ENCODE assay signal across 8 mouse cellular contexts in the genomic region with DNA sequence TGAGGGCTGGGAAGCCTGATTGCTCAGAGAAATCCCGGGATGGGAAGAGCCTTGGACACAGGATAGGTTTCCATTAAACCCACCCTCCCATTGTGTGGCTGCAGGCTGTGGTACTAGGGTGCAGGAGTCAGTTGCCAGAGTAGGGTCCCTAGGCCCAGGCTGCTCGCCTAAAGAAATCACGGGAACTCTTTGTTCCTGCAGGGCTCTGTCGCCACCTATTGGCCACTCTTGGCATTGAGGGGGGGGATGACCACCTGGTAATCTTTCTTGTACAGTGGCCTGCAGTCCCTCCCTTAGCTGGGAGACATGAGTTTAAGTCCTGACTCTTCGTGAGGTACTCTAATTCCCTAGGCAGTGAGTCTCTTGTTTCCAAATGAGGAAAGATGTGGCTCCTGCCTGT.
DNase-seq lines count a peak whose midpoint lies in the region; ATAC-seq and TF ChIP-seq lines count a peak whose summit lies in the region.

No protein-coding gene starts in this region.

- no peaks in the 10 kb centered on the region for H3K27me3 ChIP-seq in intestine, postnatal 0 days (replicated peaks; ENCODE audit: control insufficient read depth, insufficient read depth, low read length)
- no peaks in the 10 kb centered on the region for H3K27me3 ChIP-seq in liver, postnatal 0 days (ENCODE audit: insufficient read depth, low read length)

- H3K9ac ChIP-seq in intestine, postnatal 0 days (ENCODE audit: low read depth, low read length), result no peak overlapping the region
- H3K9ac ChIP-seq in liver, postnatal 0 days (replicated peaks), result no peak overlapping the region

- no peaks in the 10 kb centered on the region for H3K9me3 ChIP-seq in intestine, postnatal 0 days (ENCODE audit: control insufficient read depth)
- H3K9me3 ChIP-seq in liver, postnatal 0 days (ENCODE audit: low read length), result no peaks in the 10 kb centered on the region

- H3K4me1 ChIP-seq in intestine, postnatal 0 days (replicated peaks; ENCODE audit: control insufficient read depth, insufficient read depth, low read length), result no peaks in the 10 kb centered on the region
- H3K4me1 ChIP-seq in liver, postnatal 0 days (ENCODE audit: insufficient read depth), result no peaks in the 10 kb centered on the region

- DNase-seq in 416B (ENCODE audit: low read depth), result peak; percentile 35
- DNase-seq in ES-CJ7 (ENCODE audit: low read depth, low spot score), result peak; percentile 63
- peak; percentile 48 for DNase-seq in cerebellum, adult 9-10 months
- peak; percentile 74 for DNase-seq in liver, postnatal 0 days
- DNase-seq in retina, embryonic 14.5 days (ENCODE audit: low spot score), result peak; percentile 87

- no peak for TF ChIP-seq EP300 in liver, postnatal 0 days (IDR thresholded peaks at IDR 0.05; ENCODE audit: low read depth)

- WGBS in intestine, postnatal 0 days, result 19% methylated on average over 5 of the region's 5 CpGs
- 13% methylated on average over 5 of the region's 5 CpGs for WGBS in liver, postnatal 0 days (ENCODE audit: insufficient replicate concordance)

- H3K4me2 ChIP-seq in intestine, postnatal 0 days (replicated peaks; ENCODE audit: low read depth), result no peak overlapping the region
- no peak overlapping the region for H3K4me2 ChIP-seq in liver, postnatal 0 days (ENCODE audit: low read depth, low read length)

- peak; percentile 94 for TF ChIP-seq CTCF in intestine, postnatal 0 days (IDR thresholded peaks at IDR 0.05; ENCODE audit: low read depth)
- peak; percentile 86 for TF ChIP-seq CTCF in liver, postnatal 0 days (IDR thresholded peaks at IDR 0.05; ENCODE audit: low read depth)

- H3K27ac ChIP-seq in intestine, postnatal 0 days (ENCODE audit: low read depth, low read length), result no peak overlapping the region
- H3K27ac ChIP-seq in liver, postnatal 0 days (ENCODE audit: low read depth), result no peak overlapping the region

- H3K4me3 ChIP-seq in intestine, postnatal 0 days (ENCODE audit: low read depth, low read length), result no peak overlapping the region
- H3K4me3 ChIP-seq in liver, postnatal 0 days (ENCODE audit: low read depth, low read length), result no peak overlapping the region

- H3K36me3 ChIP-seq in intestine, postnatal 0 days (ENCODE audit: control insufficient read depth, insufficient read depth), result no peaks in the 10 kb centered on the region
- no peaks in the 10 kb centered on the region for H3K36me3 ChIP-seq in liver, postnatal 0 days (replicated peaks; ENCODE audit: insufficient read depth, low read length)

- peak; percentile 29; the same call in 1 of the 2 replicates for ATAC-seq in frontal cortex, adult (ENCODE audit: low TSS enrichment)
- ATAC-seq in intestine, postnatal 0 days, result no peak
- ATAC-seq in liver, postnatal 0 days, result no peak
- ATAC-seq in inflammation-experienced regulatory T-cells, adult 6 months, result no peak

Comparison
In these comparisons a context has a peak if more than half of its experiments do, and no peak if none do; other contexts are left out.
1. DNase-seq: peak in every context shown above with its lines; median percentile 87 in retina, embryonic 14.5 days; 74 in liver, postnatal 0 days; 63 in ES-CJ7; 48 in cerebellum, adult 9-10 months; 35 in 416B.